Mouse (Mus musculus) heart, postnatal 10 days (tissue): Measurements from ENCODE around the gene Nup210l. TPM values are rescaled to one million over a fixed set of nuclear protein-coding genes. Genes with fewer than 3 reads are reported as not detected.
"Not testable (repeated sequence)": the region's sequence is repeated elsewhere in the genome, so short reads cannot be mapped to it uniquely, and the experiment has no call there.

Experiments
- DNase-seq, 2 experiments: peaks; one replicate each; pipeline ENCODE4 v3.0.0; 2021
- intact Hi-C: fragments of 180-260 bp; cut with DNase I; formaldehyde crosslinking; loops from one replicate; pipeline ENCODE4 v1.15.1; 2025
- microRNA-seq, 2 experiments: library from miRNA; unstranded; fragments of <30 nt; microRNA quantifications; one replicate each; pipeline ENCODE4 v1.2.0; 2022
- total RNA-seq, 2 experiments: library from RNA; stranded (reverse); gene quantifications; 2 replicates each; pipeline ENCODE4 v1.2.3; 2021

Gene Nup210l
- total RNA-seq, 2 experiments from 2014 or later: 0.10 to 0.12 TPM

GRCm38 (mm10) chr3:90253174-90253573 is 149.2 kb downstream of the Nup210l start:
- intact Hi-C loops, DNase-seq: not testable (repeated sequence)

GRCm38 (mm10) chr3:90253653-90254418 is 149.9 kb downstream of the Nup210l start, which contains the start of gene Crtc2:
Gene Crtc2 (plus strand): TSS chr3:90254163.
- DNase-seq: peak; percentile 97
- intact Hi-C loops: no loop called here

GRCm38 (mm10) chr3:90254419-90255193 is 150.7 kb downstream of the Nup210l start:
- intact Hi-C loops: no loop called here
- DNase-seq: no peak

- DNase-seq: no peak
- intact Hi-C loops: no loop called here
Observed at GRCm38 (mm10) chr3:90255194-90255565, 151.2 kb downstream of the Nup210l start.

- intact Hi-C loops: loop anchor here (2.0 kb wide), 1 partner anchor 35 kb away; no protein-coding TSS in a partner anchor
- DNase-seq: no peak
Observed at GRCm38 (mm10) chr3:90255784-90256353, 151.9 kb downstream of the Nup210l start.

GRCm38 (mm10) chr3:90256731-90257530 is 153.0 kb downstream of the Nup210l start:
- no peak for DNase-seq
- intact Hi-C loops: loop anchor here (2.0 kb wide), 1 partner anchor 36 kb away; no protein-coding TSS in a partner anchor

GRCm38 (mm10) chr3:90258521-90258920 is 154.6 kb downstream of the Nup210l start:
- intact Hi-C loops: no loop called here
- no peak for DNase-seq

Small RNA genes lying within 50 kb of the gene (microRNA-seq; reads per million reads assigned to microRNA genes)
- gene Mir190b: 10.1 to 13.3 reads per million in 2 experiments

Other genes starting within 250 kb of the Nup210l start
- gene Il6ra, start 190.9 kb upstream of the Nup210l start, total RNA-seq: 1 to 10 TPM; 3.9 to 4.0 TPM
- gene Atp8b2, start 140.6 kb upstream of the Nup210l start, total RNA-seq: 10 to 100 TPM; 56.2 to 58.1 TPM
- gene Hax1, start 105.4 kb upstream of the Nup210l start, total RNA-seq: 10 to 100 TPM; 43.6 to 44.1 TPM
- gene 4933434E20Rik, start 52.5 kb upstream of the Nup210l start, total RNA-seq: 10 to 100 TPM; 56.2 to 63.2 TPM
- 100 to 1,000 TPM; 143 to 150 TPM for gene Ubap2l, start 51.5 kb upstream of the Nup210l start, total RNA-seq
- 100 to 1,000 TPM; 103 to 108 TPM for gene Tpm3, start 31.5 kb upstream of the Nup210l start, total RNA-seq
- 1,000 to 10,000 TPM; 1,084 to 1,156 TPM for gene Rps27, start 109.5 kb downstream of the Nup210l start, total RNA-seq
- gene Rab13, start 109.6 kb downstream of the Nup210l start, total RNA-seq: 10 to 100 TPM; 12.3 to 14.4 TPM
- 10 to 100 TPM; 44.4 to 46.9 TPM for gene Jtb, start 127.5 kb downstream of the Nup210l start, total RNA-seq
- under 1 TPM; 0.26 to 0.45 TPM for gene Creb3l4, start 139.4 kb downstream of the Nup210l start, total RNA-seq
- 100 to 1,000 TPM; 105 to 110 TPM for gene Slc39a1, start 144.0 kb downstream of the Nup210l start, total RNA-seq
- 10 to 100 TPM; 21.1 to 26.9 TPM for gene Crtc2, start 150.0 kb downstream of the Nup210l start, total RNA-seq
- gene Dennd4b, start 161.1 kb downstream of the Nup210l start, total RNA-seq: 10 to 100 TPM; 16.8 to 19.7 TPM
- gene Gatad2b, start 189.0 kb downstream of the Nup210l start, total RNA-seq: 10 to 100 TPM; 56.6 to 59.5 TPM